Comparison of ENCODE assay signal across 10 mouse cellular contexts in the genomic region with DNA sequence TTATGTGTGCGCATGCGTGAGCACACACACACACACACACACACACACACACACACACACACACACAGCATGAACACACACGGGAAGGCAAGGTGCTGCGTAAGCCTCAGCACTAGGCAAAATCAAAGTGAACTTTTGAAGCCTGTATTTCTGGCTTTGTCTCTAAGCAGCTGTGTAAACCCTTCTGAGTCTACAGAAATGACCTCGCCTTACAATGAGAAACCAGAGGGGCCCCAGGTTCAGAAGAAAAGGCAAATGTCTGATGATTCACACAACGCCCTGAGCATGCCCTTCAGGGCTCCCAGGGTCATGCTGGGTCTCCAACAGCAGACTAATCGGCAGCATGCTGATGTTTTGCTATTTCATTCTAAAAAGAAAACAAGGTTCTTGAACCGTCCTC.
DNase-seq lines count a peak whose midpoint lies in the region; ATAC-seq and TF ChIP-seq lines count a peak whose summit lies in the region.
"Had no signal": no experiment of that assay in that cellular context is flagged by ENCODE, and none has a peak within 500 bp of the region (broad histone marks: within the 10 kb centered on the region; RNA-seq: fewer than 3 reads in every experiment).

No protein-coding gene starts in this region.

- H3K27me3 ChIP-seq in midbrain, postnatal 0 days (ENCODE audit: insufficient read depth, low read length), result no peaks in the 10 kb centered on the region
- H3K27me3 ChIP-seq in midbrain, embryonic 13.5 days, result no peaks in the 10 kb centered on the region
- no peaks in the 10 kb centered on the region for H3K27me3 ChIP-seq in intestine, embryonic 15.5 days (replicated peaks)

- WGBS in midbrain, postnatal 0 days, result 46% methylated on average over 8 of the region's 8 CpGs
- WGBS in midbrain, embryonic 13.5 days, result 37% methylated on average over 8 of the region's 8 CpGs
- WGBS in intestine, embryonic 15.5 days, result 52% methylated on average over 8 of the region's 8 CpGs

- DNase-seq in adrenal gland, adult (ENCODE audit: inconsistent age in 2 of 2, low spot score in 1 of 2), result peak; percentile 56 to 80
- DNase-seq in adrenal gland, adult 18-20 months (ENCODE audit: low spot score in 2 of 2), result no peak
- no peak for DNase-seq in midbrain, postnatal 0 days (ENCODE audit: low spot score)
- no peak for DNase-seq in gastrocnemius, postnatal 25 days
- no peak for DNase-seq in spleen, adult 12 weeks (ENCODE audit: low spot score)
- DNase-seq in cerebellum, adult 9-11 months, result no peak
- DNase-seq: kidney, adult 2 months; liver had no signal

- H3K4me3 ChIP-seq in midbrain, postnatal 0 days (ENCODE audit: low read depth, low read length), result no peak overlapping the region
- H3K4me3 ChIP-seq in midbrain, embryonic 13.5 days (replicated peaks), result no peak overlapping the region
- H3K4me3 ChIP-seq in intestine, embryonic 15.5 days (replicated peaks), result no peak overlapping the region

- no peaks in the 10 kb centered on the region for H3K36me3 ChIP-seq in midbrain, postnatal 0 days (ENCODE audit: insufficient read depth, low read length)
- no peaks in the 10 kb centered on the region for H3K36me3 ChIP-seq in midbrain, embryonic 13.5 days
- no peaks in the 10 kb centered on the region for H3K36me3 ChIP-seq in intestine, embryonic 15.5 days

- TF ChIP-seq CTCF in midbrain, postnatal 0 days (IDR thresholded peaks at IDR 0.05), result no peak

- no peak for ATAC-seq in midbrain, postnatal 0 days (ENCODE audit: low FRiP score)
- no peak for ATAC-seq in midbrain, embryonic 13.5 days
- ATAC-seq in intestine, embryonic 15.5 days, result peak; percentile 74

- H3K27ac ChIP-seq in midbrain, postnatal 0 days (ENCODE audit: low read depth, low read length), result peak overlapping the region; percentile 38; the same call in 1 of the 2 replicates
- no peak overlapping the region for H3K27ac ChIP-seq in midbrain, embryonic 13.5 days
- no peak overlapping the region for H3K27ac ChIP-seq in intestine, embryonic 15.5 days

- no peaks in the 10 kb centered on the region for H3K9me3 ChIP-seq in midbrain, postnatal 0 days (ENCODE audit: low read length)
- no peaks in the 10 kb centered on the region for H3K9me3 ChIP-seq in midbrain, embryonic 13.5 days
- H3K9me3 ChIP-seq in intestine, embryonic 15.5 days, result no peaks in the 10 kb centered on the region

- H3K4me1 ChIP-seq in midbrain, postnatal 0 days (ENCODE audit: insufficient read depth, low read length), result peaks cover 34% of the 10 kb centered on the region
- peaks cover 64% of the 10 kb centered on the region for H3K4me1 ChIP-seq in midbrain, embryonic 13.5 days (replicated peaks)
- peaks cover 20% of the 10 kb centered on the region for H3K4me1 ChIP-seq in intestine, embryonic 15.5 days (replicated peaks)

- no peak overlapping the region for H3K4me2 ChIP-seq in midbrain, postnatal 0 days (ENCODE audit: low read depth, low read length, poor library complexity, severe bottlenecking)
- H3K4me2 ChIP-seq in midbrain, embryonic 13.5 days (replicated peaks), result no peak overlapping the region
- H3K4me2 ChIP-seq in intestine, embryonic 15.5 days (replicated peaks), result no peak overlapping the region

- H3K9ac ChIP-seq in midbrain, postnatal 0 days (replicated peaks; ENCODE audit: low read length, poor library complexity, severe bottlenecking), result no peak overlapping the region
- no peak overlapping the region for H3K9ac ChIP-seq in midbrain, embryonic 13.5 days (replicated peaks)
- H3K9ac ChIP-seq in intestine, embryonic 15.5 days, result no peak overlapping the region

Comparison
In these comparisons a context has a peak if more than half of its experiments do, and no peak if none do; other contexts are left out.
1. DNase-seq: peak in adrenal gland, adult (2 of 2); none in adrenal gland, adult 18-20 months (0 of 2), midbrain, postnatal 0 days (single experiment), gastrocnemius, postnatal 25 days (single experiment), spleen, adult 12 weeks (single experiment) and cerebellum, adult 9-11 months (single experiment).